Mouse (Mus musculus) 3T3-L1 (cell line): ENCODE measurements at regions not wholly inside any gene's neighbourhood (a gene's known extent, or its start where the extent isn't known, plus 50 kb on each side); places are given as distances from the start of the nearest gene placed in this dataset.
A peak's percentile ranks its signal among the peaks of the same experiment; 100 is the strongest.

ENCODE experiments used
- DNase-seq: peaks from one replicate; pipeline ENCODE4 v3.0.0-alpha.2; 2015; ENCODE audit warnings: low read depth, low spot score

- no peak for DNase-seq
Measured at GRCm38 (mm10) chr9:78903211-78903610, 287.9 kb downstream of the Cd109 start.

GRCm38 (mm10) chr9:78917336-78917735, 302.0 kb downstream of the Cd109 start:
- DNase-seq, result no peak

- DNase-seq, result no peak
Measured at GRCm38 (mm10) chr9:78925977-78926593, 310.7 kb downstream of the Cd109 start.

- no peak for DNase-seq
Measured at GRCm38 (mm10) chr9:78941648-78942047, 326.3 kb downstream of the Cd109 start.

- no peak for DNase-seq
Measured at GRCm38 (mm10) chr9:78964813-78965212, 349.5 kb downstream of the Cd109 start.

- no peak for DNase-seq
Measured at GRCm38 (mm10) chr9:78965226-78965950, 350.0 kb downstream of the Cd109 start.

GRCm38 (mm10) chr9:78971731-78972130, 356.4 kb downstream of the Cd109 start:
- DNase-seq, result no peak

GRCm38 (mm10) chr9:78983734-78984133, 368.4 kb downstream of the Cd109 start:
- peak; percentile 3 for DNase-seq

- no peak for DNase-seq
Measured at GRCm38 (mm10) chr9:78985184-78985864, 370.0 kb downstream of the Cd109 start.

- no peak for DNase-seq
Measured at GRCm38 (mm10) chr9:78991310-78991709, 376.0 kb downstream of the Cd109 start.

GRCm38 (mm10) chr9:79001081-79001480, 385.7 kb downstream of the Cd109 start:
- no peak for DNase-seq

- no peak for DNase-seq
Measured at GRCm38 (mm10) chr9:79001930-79002329, 386.6 kb downstream of the Cd109 start.

GRCm38 (mm10) chr9:79004296-79004980, 389.1 kb downstream of the Cd109 start:
- DNase-seq, result no peak

- DNase-seq, result no peak
Measured at GRCm38 (mm10) chr9:79022291-79022690, 406.9 kb downstream of the Cd109 start.

GRCm38 (mm10) chr9:79028234-79028633, 412.9 kb downstream of the Cd109 start:
- no peak for DNase-seq

- no peak for DNase-seq
Measured at GRCm38 (mm10) chr9:79029456-79029855, 414.1 kb downstream of the Cd109 start.

- no peak for DNase-seq
Measured at GRCm38 (mm10) chr9:79035677-79036076, 420.3 kb downstream of the Cd109 start.

GRCm38 (mm10) chr9:79037054-79037453, 421.7 kb downstream of the Cd109 start:
- DNase-seq, result no peak

- DNase-seq, result no peak
Measured at GRCm38 (mm10) chr9:79038971-79039370, 423.6 kb downstream of the Cd109 start.

- no peak for DNase-seq
Measured at GRCm38 (mm10) chr9:79044344-79044743, 429.0 kb downstream of the Cd109 start.

- DNase-seq, result peak; percentile 61
Measured at GRCm38 (mm10) chr9:79045314-79045713, 430.0 kb downstream of the Cd109 start.

- peak; percentile 69 for DNase-seq
Measured at GRCm38 (mm10) chr9:79071961-79072360, 456.6 kb downstream of the Cd109 start.
